Mouse (Mus musculus): ENCODE results near the gene Psmg3.

Psmg3 gene

GRCm38 (mm10) chr5:139818056-139818455 lies 8.6 kb downstream of the Psmg3 start:
- in situ Hi-C loops (cut with MboI; ENCODE audit: unreplicated experiment in 2 of 2): loop anchor here in 1 of 2 experiments (5.0 kb wide), 1 partner anchor 41 kb away; the partner anchor contains the start of gene Ints1

- in situ Hi-C loops (cut with MboI; ENCODE audit: unreplicated experiment in 2 of 2): loop anchor here in 1 of 2 experiments (5.0 kb wide), 1 partner anchor 40 kb away; the partner anchor contains the start of gene Ints1
These were observed 9.4 kb downstream of the Psmg3 start for GRCm38 (mm10) chr5:139817292-139817691.

- in situ Hi-C loops (cut with MboI; ENCODE audit: unreplicated experiment in 2 of 2): loop anchor here in 1 of 2 experiments (5.0 kb wide), 1 partner anchor 39 kb away; the partner anchor contains the start of gene Ints1
These were observed 10.2 kb downstream of the Psmg3 start for GRCm38 (mm10) chr5:139816445-139816844.

DNA sequence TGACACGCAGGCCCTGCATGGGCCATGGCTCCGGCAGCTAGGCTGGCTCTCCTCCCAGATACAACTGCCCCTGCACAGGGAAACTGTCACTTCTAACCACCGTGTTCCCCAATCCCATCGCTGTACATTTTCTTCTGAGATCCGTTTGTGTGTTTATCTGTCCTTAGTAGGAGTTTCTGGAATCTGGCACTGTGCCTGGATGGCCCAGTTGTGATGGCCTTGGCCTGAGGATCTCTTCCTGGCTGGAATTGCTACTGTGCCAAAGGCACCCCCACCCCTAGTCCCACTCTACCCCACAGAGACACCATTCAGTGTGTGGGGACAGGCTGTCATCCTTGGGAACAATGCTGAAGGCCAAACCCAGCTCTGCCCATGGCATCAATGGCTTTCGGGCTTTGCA lies 10.7 kb downstream of the Psmg3 start:
- in situ Hi-C loops (cut with MboI; ENCODE audit: unreplicated experiment in 2 of 2): loop anchor here in 1 of 2 experiments (5.0 kb wide), 1 partner anchor 39 kb away; the partner anchor contains the start of gene Ints1

DNA sequence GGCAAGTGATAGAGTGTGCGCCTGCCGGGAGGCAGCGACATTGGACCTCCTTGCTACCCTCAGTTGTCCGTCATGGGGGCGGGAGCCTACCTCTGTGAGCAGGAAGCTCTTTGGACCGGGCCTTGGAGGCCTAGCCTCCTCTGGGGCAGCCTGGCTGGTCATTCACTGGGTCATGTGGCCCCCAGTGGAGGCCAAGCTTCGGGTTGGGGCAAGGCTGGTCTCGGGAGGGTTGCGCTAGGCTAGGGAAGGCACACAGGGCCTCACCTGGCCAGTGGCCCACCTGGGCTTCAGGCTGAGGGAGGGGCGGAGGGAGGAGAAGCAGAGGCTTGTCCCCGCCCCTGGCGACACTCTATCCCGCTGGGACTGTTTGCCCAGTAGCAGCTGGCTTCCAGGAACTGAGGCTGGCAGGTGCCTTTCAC lies 12.7 kb downstream of the Psmg3 start:
- in situ Hi-C loops (cut with MboI; ENCODE audit: unreplicated experiment in 2 of 2): loop anchor here in 1 of 2 experiments (5.0 kb wide), 1 partner anchor 92 kb away; no protein-coding TSS in a partner anchor

- in situ Hi-C loops (cut with MboI; ENCODE audit: unreplicated experiment in 2 of 2): loop anchor here in 1 of 2 experiments (5.0 kb wide), 1 partner anchor 91 kb away; no protein-coding TSS in a partner anchor
These were observed 13.6 kb downstream of the Psmg3 start for GRCm38 (mm10) chr5:139813126-139813490.

GRCm38 (mm10) chr5:139812398-139813125 lies 14.1 kb downstream of the Psmg3 start:
- in situ Hi-C loops (cut with MboI; ENCODE audit: unreplicated experiment in 2 of 2): loop anchor here in 1 of 2 experiments (5.0 kb wide), 1 partner anchor 90 kb away; no protein-coding TSS in a partner anchor

DNA sequence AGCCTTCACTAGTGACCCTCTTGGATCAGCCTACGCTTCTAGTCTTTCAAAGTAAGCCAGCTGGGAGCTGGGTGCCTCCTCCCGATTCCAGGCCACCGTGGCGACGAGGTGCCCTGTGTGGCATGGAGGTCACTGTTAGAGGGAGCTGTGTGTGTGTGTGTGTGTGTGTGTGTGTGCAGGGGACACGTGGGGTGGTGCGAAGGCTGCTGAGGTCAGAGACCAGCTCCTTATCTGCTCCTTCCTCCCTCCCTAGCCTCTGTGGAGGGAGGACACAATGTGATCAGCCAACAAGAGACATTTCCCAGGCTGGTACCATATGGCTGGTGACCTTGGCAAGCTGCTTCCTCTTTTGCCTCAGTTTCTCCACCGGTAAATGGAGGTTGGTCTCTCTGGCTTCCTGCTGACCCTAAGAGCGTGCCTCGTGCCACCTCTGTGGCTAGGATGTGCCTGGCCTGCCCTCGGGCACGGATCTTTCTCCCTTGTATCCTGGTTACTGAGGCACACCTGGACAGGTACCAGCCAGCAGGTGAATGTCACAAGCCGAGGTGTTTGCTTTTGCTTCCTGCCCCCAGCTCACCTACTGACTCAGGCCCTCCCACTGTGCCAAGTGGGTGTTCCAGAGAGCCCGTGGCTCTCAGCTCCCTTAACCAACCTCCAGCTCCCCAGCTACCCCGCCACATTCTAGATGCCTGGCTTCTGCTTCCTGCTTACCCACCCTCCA lies 14.8 kb downstream of the Psmg3 start:
- in situ Hi-C loops (cut with MboI; ENCODE audit: unreplicated experiment in 2 of 2): loop anchor here in 1 of 2 experiments (5.0 kb wide), 1 partner anchor 90 kb away; no protein-coding TSS in a partner anchor

- in situ Hi-C loops (cut with MboI; ENCODE audit: unreplicated experiment in 2 of 2): no loop called here
These were observed 17.3 kb downstream of the Psmg3 start for GRCm38 (mm10) chr5:139809397-139809796.

DNA sequence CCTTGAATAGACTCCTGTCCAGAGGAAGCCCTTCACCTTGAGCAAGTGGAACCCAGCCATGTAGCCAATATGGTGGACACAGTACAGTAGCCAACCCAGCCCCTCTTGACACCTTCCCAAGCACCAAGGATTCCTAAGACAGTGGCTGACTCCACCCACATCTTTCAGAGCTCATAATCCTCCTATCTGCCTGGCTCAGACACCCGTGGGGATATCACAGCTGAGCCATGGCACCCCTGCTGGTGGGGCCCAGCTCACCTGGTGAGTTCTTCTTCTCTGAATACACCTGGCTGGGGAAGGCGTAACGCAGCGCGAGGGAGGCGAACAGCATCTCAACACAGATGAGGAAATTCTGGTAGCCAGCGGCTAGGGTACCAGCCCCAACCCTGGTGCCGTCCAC lies 20.8 kb downstream of the Psmg3 start:
- in situ Hi-C loops (cut with MboI; ENCODE audit: unreplicated experiment in 2 of 2): no loop called here

GRCm38 (mm10) chr5:139804573-139805111 lies 22.0 kb downstream of the Psmg3 start:
- in situ Hi-C loops (cut with MboI; ENCODE audit: unreplicated experiment in 2 of 2): no loop called here

DNA sequence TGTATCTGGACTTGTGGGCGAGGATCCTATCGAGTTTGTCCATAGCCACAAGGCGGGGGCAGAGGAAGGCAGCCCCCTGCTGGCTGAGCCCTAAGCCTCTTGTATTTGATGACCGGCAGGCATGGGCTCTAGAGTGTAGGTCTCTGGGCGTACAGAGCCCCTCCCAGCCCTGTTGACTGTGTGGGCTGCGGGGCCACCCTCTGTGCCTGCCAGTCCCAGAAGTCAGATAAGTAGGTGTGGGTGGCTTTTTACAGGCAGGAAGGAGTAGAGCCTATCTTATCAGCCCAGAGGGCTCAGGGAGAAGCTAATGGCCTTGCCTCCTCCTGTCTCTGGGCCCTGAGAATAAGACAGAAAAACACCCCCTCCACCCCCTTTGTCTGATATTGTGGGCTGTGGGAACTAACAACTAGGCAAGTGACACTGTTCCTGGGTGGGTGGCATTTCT lies 22.6 kb downstream of the Psmg3 start:
- in situ Hi-C loops (cut with MboI; ENCODE audit: unreplicated experiment in 2 of 2): no loop called here

DNA sequence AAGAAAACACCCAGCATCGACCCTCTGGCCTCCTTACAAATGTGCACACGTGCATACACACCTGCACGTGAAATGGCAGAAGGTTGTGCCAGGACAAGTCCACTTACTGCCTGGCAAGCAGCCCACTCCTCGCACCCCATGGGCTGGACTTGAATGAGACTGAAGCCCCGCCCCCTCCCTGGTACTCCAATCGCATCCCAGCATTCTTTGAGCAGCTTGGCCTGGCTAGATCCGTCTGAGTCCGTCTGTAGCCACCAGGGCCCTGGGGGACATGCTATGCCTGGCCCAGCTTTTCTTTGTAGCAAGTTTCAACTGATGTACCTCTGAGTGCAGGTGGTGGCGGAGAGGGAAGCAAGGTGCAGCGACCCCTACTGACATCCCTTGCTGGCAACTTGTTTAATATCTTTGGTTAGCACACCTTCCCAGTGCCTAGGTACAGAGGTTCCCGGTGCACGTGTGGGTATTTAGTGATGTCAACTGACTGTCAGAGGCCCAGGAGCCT lies 23.0 kb downstream of the Psmg3 start:
- in situ Hi-C loops (cut with MboI; ENCODE audit: unreplicated experiment in 2 of 2): no loop called here

DNA sequence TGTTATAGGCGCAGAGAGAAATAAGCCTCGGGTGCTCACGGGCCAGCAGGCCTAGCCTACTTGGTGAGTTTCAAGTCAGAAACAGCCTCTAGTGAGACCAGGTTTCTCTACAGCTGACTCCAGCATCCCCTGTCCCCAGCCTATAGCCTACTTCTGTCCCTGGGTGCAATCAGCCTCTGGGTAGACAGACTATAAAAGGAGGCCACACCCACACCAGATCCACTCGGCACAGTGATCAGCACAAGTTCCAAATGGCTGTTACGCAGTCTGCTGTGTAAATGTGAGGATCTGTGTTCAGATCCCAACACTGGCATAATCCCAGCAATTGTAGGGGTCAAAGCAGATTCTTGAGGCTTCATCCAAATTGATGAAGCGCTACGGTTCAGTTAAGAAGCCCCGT lies 23.5 kb downstream of the Psmg3 start:
- in situ Hi-C loops (cut with MboI; ENCODE audit: unreplicated experiment in 2 of 2): no loop called here

- in situ Hi-C loops (cut with MboI; ENCODE audit: unreplicated experiment in 2 of 2): no loop called here
These were observed 24.8 kb downstream of the Psmg3 start for GRCm38 (mm10) chr5:139801880-139802279.

DNA sequence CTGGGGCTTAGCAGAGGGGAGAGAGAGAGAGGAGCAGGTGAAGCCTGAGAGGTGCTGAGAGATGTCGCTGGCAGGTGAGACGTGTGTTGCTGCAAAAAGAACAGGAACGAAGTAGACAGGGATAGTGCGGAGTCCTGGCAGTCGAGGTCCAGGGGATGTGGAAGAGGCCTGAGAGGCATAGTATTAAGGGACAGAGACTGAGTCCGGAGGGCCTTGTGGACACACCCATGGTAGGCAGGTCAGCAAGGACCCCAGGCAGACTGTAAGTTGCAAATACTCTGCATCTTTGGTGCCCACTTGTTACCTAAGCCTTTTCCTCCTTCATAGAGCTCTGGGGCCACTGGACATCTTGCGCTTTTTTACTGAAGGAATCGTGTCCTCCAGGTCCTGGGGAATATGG lies 25.5 kb downstream of the Psmg3 start:
- in situ Hi-C loops (cut with MboI; ENCODE audit: unreplicated experiment in 2 of 2): no loop called here

- in situ Hi-C loops (cut with MboI; ENCODE audit: unreplicated experiment in 2 of 2): loop anchor here in 1 of 2 experiments (25.0 kb wide), 1 partner anchor 1638 kb away; the partner anchor contains the start of genes Ap4m1, Cops6, Mcm7 and Zfp113
These were observed 26.7 kb downstream of the Psmg3 start for GRCm38 (mm10) chr5:139799801-139800590.

DNA sequence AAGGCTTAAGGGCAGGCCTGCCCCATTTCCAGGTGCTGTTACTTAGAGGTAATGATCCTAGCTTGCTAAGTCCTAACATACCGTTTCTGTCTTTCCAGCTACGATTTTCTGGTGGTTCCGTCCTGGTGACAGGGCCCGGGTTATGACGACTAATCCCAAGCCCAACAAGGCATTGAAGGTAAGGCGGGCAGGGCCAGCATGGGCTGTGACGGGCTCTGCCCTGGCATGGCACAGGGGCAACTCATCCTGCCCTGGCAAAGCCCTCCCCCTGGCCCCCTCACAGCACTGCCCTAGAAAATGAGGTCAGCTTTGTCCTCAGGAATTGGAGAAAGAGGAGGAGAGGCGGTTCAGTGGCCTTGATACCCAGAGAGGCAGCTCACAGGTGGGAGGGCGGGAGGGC lies 27.6 kb downstream of the Psmg3 start:
- in situ Hi-C loops (cut with MboI; ENCODE audit: unreplicated experiment in 2 of 2): loop anchor here in 1 of 2 experiments (25.0 kb wide), 1 partner anchor 1637 kb away; the partner anchor contains the start of genes Ap4m1, Cops6, Mcm7 and Zfp113

DNA sequence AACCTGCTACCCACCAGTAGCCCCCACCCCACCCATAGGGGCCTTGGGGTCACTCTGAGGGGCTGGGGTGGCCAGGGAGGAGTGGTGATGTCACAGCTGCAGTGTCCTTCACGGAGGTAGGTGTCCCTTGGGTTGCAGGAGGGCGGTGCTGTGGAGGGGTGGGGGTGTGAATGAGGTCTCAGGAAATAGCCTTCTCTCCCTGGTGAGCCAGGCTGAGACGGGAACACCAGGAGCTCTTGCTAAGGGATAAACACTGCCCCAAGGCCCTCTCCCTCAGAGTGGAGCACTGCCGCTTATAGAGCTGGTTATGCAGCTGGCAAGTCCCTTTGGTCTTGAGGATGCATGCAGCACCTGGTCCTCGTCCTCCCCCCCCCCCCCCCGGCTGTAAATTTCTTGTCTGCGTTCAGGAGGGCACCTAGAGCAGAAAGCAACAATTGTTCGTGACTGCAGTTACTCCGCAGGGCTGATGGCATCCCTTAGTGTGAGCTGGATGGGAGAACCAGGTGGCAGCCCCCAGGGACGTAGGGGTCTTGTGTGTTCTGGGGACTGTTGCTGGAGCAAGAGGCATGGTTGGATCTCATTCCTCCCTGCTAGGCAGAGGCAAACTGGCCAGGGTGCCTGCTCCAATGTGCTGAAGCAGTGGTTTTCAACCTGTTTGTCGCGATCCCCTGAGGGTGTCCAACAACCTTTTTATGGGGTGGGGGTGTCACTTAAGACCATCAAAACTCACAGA lies 28.4 kb downstream of the Psmg3 start:
- in situ Hi-C loops (cut with MboI; ENCODE audit: unreplicated experiment in 2 of 2): loop anchor here in 1 of 2 experiments (25.0 kb wide), 1 partner anchor 1636 kb away; the partner anchor contains the start of genes Ap4m1, Cops6, Mcm7 and Zfp113

All from v-Abl transformed pro-B cells (cell line).